Mouse (Mus musculus) adrenal gland, postnatal 10 days (tissue): ENCODE results near the gene Mylk3. TPM values are rescaled to one million over a fixed set of nuclear protein-coding genes. Genes with fewer than 3 reads are reported as not detected.

Source experiments
- DNase-seq: peaks from one replicate; pipeline ENCODE4 v3.0.0; 2021; ENCODE audit warnings: mixed read lengths
- total RNA-seq, 2 experiments: library from RNA; stranded (reverse); gene quantifications; 2 replicates each; pipeline ENCODE4 v1.2.3; 2021

The Mylk3 gene
- total RNA-seq, 2 experiments from 2014 or later, result 1.2 to 2.7 TPM

DNA sequence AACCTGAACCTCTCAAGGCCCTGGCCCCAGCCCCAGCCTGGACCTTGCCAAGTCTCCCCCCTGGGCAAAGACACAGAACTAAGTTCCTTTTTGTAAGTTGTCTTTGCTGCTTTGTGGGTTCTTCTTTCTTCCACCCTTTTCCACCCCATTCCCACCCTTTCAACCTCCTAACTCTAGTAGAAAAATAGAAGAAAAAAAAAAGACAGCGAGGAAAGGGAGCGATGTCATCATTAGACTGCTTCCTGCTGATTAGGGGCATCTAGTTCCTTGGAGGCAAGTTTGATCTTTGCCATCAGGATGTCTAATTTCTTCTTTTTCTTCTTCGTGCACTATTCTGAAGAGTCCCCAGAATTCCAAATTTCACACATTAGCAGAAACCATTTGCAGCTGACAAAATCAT lies 73.1 kb downstream of the Mylk3 start:
- no peak for DNase-seq

- DNase-seq, result peak; percentile 16
These were observed 74.4 kb downstream of the Mylk3 start for GRCm38 (mm10) chr8:85311743-85312142.

DNA sequence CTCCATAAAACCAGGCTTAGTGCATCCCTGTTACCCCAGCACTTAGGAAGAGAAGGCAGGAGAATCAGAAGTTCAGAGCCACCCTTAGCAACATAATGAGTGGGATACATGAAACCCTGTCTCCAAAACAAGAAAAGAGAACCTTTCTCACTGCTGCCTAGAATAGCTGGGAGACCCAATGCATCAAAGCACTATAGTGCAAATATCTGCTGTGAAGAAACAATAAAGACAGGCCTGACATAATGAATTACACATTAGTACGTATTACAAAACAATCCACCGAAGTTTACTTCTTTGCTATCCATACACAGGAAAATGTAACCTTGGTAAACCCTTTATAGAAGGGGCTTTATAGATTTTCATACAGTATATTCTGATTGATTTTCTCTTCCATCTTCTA lies 77.6 kb downstream of the Mylk3 start:
- DNase-seq, result no peak

DNA sequence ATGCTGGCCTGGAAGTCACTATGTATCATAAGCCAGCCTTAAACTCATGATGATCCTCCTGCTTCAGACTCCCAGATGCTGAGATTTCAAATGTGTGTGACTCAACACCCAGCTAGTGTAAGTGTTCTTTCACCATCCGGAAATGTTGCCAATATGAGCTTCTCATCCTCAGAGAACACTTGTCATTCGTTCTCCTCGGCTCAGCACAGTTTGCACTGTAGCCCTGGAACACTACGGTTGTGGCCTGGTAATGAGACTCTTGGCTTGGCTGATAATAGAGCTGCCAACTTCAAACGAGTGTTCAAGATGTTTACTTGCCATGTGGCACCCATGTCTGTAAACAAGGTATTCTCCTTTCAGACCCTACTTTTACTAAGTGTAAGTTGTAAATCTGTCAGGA lies 82.6 kb downstream of the Mylk3 start:
- no peak for DNase-seq

DNA sequence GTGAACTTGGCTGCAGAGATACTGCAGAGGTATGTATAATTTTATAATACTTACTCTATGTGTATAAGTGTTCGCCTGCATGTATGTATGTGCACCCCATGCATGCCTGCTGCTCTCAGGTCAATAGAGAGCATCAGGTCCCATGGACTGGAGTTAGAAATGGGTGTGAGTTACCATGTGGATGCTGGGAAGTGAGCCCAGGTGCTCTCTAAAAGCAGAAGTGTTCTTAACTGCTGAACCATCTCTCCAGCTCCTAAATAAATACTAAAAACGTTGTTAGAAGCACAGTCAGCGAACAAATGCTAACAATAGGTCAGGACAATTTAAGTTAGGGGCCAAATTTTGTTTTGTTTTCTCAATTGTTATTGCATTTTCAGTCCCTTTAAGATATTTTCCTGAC lies 83.2 kb downstream of the Mylk3 start:
- DNase-seq, result no peak

- no peak for DNase-seq
These were observed 84.2 kb downstream of the Mylk3 start for GRCm38 (mm10) chr8:85301941-85302340.

DNA sequence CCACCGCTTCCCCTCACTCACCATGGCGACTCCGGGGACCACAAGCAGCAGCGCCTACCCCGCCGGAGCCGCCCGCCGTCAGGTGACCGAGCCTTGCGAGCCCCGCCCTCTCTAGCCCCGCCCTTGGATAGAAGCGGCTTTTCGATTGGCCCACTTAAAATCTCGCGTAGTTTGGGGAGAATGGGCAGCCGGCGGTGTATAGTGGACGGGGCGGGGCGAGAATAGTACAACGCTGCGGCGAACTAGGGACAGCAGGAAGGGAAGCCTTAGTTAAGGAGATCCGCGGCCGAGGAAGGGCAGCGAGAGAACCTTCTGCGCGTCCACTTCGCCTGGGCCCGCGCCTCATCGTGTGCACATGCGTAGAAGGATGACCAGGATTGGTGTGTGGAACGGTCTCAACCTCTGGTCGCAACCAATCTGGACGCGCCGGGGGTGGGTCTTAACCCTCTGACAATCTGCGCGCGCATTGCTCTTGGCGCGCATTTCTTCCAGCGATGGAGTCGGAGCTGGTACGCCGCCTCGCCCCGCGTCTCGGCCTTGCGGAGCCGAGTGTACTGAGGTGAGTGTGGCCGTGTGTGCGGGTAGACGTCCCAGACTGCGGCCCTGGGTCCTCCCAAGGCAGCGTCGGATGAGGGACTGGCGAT lies 86.6 kb downstream of the Mylk3 start, which contains the start of the genes Orc6 and Vps35:
Gene Orc6, plus strand, starts transcription at position 199 of the 644 bp plus-strand sequence.
Gene Vps35, minus strand, starts transcription at position 369 of the 644 bp plus-strand sequence.
- peak; percentile 97 for DNase-seq

DNA sequence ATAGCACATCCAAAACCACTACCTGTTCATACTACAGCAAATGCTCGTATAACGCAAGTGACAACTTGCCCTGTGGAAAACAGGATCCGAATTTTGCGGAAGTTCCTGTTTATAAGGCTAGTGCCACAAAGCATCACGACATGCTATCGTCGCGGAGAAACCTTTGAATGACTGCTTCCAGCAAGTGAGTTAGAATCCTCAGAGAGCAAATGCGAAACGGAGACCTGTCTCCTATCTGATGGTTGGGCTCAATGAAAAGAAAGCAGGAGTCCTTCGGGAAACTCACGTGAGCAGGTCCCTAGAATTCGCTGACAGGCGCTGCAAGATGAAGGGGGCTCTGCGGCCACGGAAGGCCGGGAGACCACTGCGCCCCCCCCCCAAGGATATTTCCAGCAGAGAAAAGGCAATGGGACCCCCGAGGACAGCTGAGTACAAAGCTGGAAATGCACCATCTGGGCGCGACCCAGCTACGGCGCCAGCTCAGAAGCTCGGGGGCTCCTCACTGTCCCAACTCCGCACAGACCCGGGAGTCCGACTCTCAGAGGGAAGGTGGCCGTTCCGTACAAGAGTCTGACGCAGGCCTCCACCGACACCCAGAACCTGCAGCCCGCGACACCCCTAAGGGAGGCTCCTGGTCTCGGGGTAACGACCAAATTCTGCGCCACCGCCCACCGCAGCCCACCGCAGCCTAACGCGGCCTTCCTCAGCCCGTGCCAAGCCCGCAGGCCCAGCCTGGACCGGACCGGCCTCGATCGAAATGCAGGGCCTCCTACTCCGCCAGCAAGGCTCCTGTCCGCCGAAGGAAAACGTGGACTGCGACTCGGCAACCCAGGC lies 87.3 kb downstream of the Mylk3 start:
- DNase-seq, result peak; percentile 6

DNA sequence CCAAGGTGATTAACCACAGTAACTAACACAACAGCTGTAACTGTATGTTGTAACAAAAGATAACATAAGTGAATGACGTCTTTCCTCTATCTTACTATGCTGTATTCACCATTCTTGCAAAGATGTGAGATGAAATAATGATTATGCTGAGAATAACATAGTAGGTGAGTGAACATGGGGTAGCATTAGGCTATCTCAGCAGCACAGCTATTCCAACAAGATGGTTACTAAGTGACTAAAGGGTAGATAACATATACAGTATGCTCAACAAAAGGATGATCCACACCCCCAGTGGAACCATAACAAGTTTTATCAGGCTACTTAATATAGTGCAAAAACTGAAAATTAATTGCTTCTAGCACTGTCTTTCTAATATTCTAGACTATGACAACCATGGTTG lies 99.3 kb downstream of the Mylk3 start:
- no peak for DNase-seq

Other genes starting within 250 kb of the Mylk3 start
- gene Cks1brt, start 234.4 kb downstream of the Mylk3 start, total RNA-seq, result not detected
- not detected for gene Olfr371, start 160.4 kb downstream of the Mylk3 start, total RNA-seq
- 10 to 100 TPM; 31.9 to 37.7 TPM for gene Orc6, start 86.7 kb downstream of the Mylk3 start, total RNA-seq
- 10 to 100 TPM; 82.6 to 84.7 TPM for gene Vps35, start 86.5 kb downstream of the Mylk3 start, total RNA-seq
- gene 4921524J17Rik, start 46.5 kb upstream of the Mylk3 start, total RNA-seq, result 10 to 100 TPM; 15.3 to 21.4 TPM
- gene Gpt2, start 106.2 kb upstream of the Mylk3 start, total RNA-seq, result 10 to 100 TPM; 47.9 to 54.3 TPM
- 100 to 1,000 TPM; 146 to 159 TPM for gene Dnaja2, start 169.0 kb upstream of the Mylk3 start, total RNA-seq